Mouse (Mus musculus) MEL (cell line): Measurements from ENCODE around the gene Ezh1.

Experiments
- CTCF ChIP-seq, 3 experiments: IDR thresholded peaks in 2 of 3; conservative IDR thresholded peaks in 1 of 3; 2 replicates each; pipeline ENCODE4 v1.5.1; 2011 to 2012; ENCODE audit warnings: low read length in 3 of 3, low read depth in 2 of 3, mild to moderate bottlenecking in 2 of 3, improper control_type of control experiment in 1 of 3, inconsistent platforms in 1 of 3, mixed read lengths in 1 of 3, moderate library complexity in 1 of 3; ENCODE audit not compliant: control insufficient read depth in 1 of 3, insufficient read depth in 1 of 3, poor library complexity in 1 of 3, severe bottlenecking in 1 of 3
- HCFC1 ChIP-seq: IDR thresholded peaks from 2 replicates; pipeline ENCODE4 v1.6.1; 2012; ENCODE audit warnings: low read depth, mild to moderate bottlenecking, inconsistent platforms, low read length, improper control_type of control experiment, moderate library complexity
- MXI1 ChIP-seq: IDR thresholded peaks from 2 replicates; pipeline ENCODE4 v1.6.1; 2011; ENCODE audit warnings: mild to moderate bottlenecking, low read depth, low read length, improper control_type of control experiment
- POLR2A ChIP-seq, 2 experiments: IDR thresholded peaks; 2 replicates each; pipeline ENCODE4 v1.6.1; 2011 to 2012; ENCODE audit warnings: low read length in 2 of 2, mild to moderate bottlenecking in 2 of 2, control low read depth in 1 of 2, improper control_type of control experiment in 1 of 2, low read depth in 1 of 2, moderate library complexity in 1 of 2; ENCODE audit not compliant: control insufficient read depth in 1 of 2, insufficient read depth in 1 of 2, poor library complexity in 1 of 2
- POLR2AphosphoS2 ChIP-seq: IDR thresholded peaks from 2 replicates; pipeline ENCODE4 v1.6.1; 2011; ENCODE audit warnings: low read length, improper control_type of control experiment
- SMC3 ChIP-seq: IDR thresholded peaks from 2 replicates; pipeline ENCODE4 v1.6.1; 2011; ENCODE audit warnings: low read depth, low read length, improper control_type of control experiment
- USF1 ChIP-seq: IDR thresholded peaks from 2 replicates; pipeline ENCODE4 v1.6.1; 2014; ENCODE audit warnings: low read depth, mild to moderate bottlenecking, inconsistent platforms, low read length, improper control_type of control experiment, moderate library complexity
- ZC3H11A ChIP-seq: IDR thresholded peaks from 2 replicates; pipeline ENCODE4 v1.6.1; 2012; ENCODE audit warnings: low read depth, mild to moderate bottlenecking, inconsistent platforms, low read length, improper control_type of control experiment

GRCm38 (mm10) chr11:101151063-101151462 lies 75.2 kb downstream of the Ezh1 start:
- TF ChIP-seq POLR2AphosphoS2 = no peak
- peak in 1 of 3 experiments; percentile 21; a peak in 1 of 6 replicates for TF ChIP-seq CTCF (IDR thresholded peaks at IDR 0.05 in 2 of 3, conservative IDR thresholded peaks at IDR 0.05 in 1 of 3; ENCODE audit: control insufficient read depth in 1 of 3, insufficient read depth in 1 of 3, low read depth in 2 of 3, low read length in 3 of 3, poor library complexity in 1 of 3, severe bottlenecking in 1 of 3)
- TF ChIP-seq MXI1 = no peak
- no peak for TF ChIP-seq POLR2A (IDR thresholded peaks at IDR 0.05; ENCODE audit: control insufficient read depth in 1 of 2, insufficient read depth in 1 of 2, low read depth in 1 of 2, low read length in 2 of 2, poor library complexity in 1 of 2)
- TF ChIP-seq SMC3 = no peak
- TF ChIP-seq HCFC1 = no peak
- TF ChIP-seq ZC3H11A = no peak
- TF ChIP-seq USF1 = no peak
